Mouse (Mus musculus): Measurements from ENCODE around the gene Cep295.
"Not testable (repeated sequence)": the region's sequence is repeated elsewhere in the genome, so short reads cannot be mapped to it uniquely, and the experiment has no call there.

The Cep295 gene

GRCm38 (mm10) chr9:15310179-15310578 is 47.4 kb downstream of the Cep295 start:
- in situ Hi-C loops (cut with MboI; ENCODE audit: low pct_unique_long_range_greater_than_20kb in 1 of 2, low sequenced_read_pairs in 2 of 2, unreplicated experiment in 1 of 2), result no loop called here

GRCm38 (mm10) chr9:15309425-15309824 is 48.2 kb downstream of the Cep295 start:
- in situ Hi-C loops (cut with MboI; ENCODE audit: low pct_unique_long_range_greater_than_20kb in 1 of 2, low sequenced_read_pairs in 2 of 2, unreplicated experiment in 1 of 2), result no loop called here

DNA sequence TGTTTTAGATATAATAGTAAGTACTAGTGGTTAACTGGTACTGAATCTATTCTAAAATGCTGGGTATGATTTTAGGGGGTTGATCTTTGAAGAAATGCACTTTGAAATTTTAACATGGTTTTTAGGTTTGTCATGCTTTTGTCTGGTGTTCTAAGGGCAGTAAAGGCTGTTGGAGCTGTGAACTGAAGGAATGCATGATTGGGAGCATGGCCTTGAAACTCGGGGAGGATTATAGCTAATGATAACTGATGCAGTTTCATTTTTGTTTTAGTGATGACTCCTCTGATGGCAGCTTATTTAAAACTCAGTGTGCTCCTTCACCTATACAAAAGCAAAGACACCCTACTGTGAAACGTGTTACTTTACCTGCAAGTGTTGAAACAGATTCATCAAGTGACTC is 49.3 kb downstream of the Cep295 start:
- in situ Hi-C loops (cut with MboI; ENCODE audit: low pct_unique_long_range_greater_than_20kb in 1 of 2, low sequenced_read_pairs in 2 of 2, unreplicated experiment in 1 of 2), result no loop called here

DNA sequence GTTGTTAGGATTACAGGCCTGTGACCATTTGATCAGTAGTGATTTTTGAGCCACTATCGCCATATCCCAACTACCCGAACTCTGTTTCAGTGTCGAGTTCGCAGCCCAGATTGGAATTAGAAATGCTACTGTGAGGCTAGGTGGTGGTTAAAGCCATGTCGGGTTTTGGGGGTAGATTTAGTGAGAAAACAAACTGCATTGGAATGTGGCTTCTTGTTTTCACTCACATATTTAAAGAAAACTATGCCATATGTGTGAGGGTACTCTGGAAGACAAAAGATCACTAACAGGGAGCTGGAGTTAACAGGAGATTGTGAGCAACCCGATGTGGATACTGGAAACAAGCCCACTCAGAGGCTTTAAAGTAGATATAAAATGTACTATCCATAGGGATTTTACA is 50.3 kb downstream of the Cep295 start:
- in situ Hi-C loops (cut with MboI; ENCODE audit: low pct_unique_long_range_greater_than_20kb in 1 of 2, low sequenced_read_pairs in 2 of 2, unreplicated experiment in 1 of 2), result no loop called here

DNA sequence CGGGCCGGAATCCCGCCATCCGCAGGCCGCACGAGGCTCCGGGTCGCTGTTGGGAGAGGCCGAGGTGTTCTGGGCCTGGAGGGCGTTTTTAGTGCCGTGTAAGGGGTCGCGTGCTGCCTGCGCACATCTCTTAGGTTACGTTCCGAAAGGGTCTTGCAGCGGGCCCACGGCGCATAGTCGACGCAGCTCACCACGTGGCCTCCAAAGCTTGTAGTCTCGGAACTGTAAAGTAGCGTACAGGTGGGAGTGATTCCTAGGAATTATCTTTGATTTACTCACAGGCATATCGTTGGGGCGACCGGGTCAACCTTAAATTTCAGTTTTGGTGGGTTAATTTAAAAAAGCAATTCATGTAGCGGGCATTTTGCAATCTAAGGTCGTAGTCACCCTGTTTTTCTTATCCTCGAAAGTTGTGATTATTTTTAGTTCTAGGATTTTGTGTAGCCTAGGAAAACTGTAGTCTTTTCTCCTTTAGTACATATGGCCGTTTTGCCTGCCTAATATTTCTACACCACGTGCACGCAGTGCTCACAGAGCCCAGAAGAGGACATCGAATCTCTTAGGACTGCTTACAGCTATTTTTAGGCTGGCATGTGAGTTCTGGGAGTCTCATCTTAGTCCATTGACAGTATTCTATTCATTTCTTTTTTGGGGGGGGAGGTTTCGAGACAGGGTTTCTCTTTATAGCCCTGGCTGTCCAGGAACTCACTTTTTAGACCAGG is 51.0 kb downstream of the Cep295 start, which contains the start of gene 4931406C07Rik:
4931406C07Rik (minus strand) TSS at position 51 of the 722 bp plus-strand sequence.
- in situ Hi-C loops (cut with MboI; ENCODE audit: low pct_unique_long_range_greater_than_20kb in 1 of 2, low sequenced_read_pairs in 2 of 2, unreplicated experiment in 1 of 2), result no loop called here

DNA sequence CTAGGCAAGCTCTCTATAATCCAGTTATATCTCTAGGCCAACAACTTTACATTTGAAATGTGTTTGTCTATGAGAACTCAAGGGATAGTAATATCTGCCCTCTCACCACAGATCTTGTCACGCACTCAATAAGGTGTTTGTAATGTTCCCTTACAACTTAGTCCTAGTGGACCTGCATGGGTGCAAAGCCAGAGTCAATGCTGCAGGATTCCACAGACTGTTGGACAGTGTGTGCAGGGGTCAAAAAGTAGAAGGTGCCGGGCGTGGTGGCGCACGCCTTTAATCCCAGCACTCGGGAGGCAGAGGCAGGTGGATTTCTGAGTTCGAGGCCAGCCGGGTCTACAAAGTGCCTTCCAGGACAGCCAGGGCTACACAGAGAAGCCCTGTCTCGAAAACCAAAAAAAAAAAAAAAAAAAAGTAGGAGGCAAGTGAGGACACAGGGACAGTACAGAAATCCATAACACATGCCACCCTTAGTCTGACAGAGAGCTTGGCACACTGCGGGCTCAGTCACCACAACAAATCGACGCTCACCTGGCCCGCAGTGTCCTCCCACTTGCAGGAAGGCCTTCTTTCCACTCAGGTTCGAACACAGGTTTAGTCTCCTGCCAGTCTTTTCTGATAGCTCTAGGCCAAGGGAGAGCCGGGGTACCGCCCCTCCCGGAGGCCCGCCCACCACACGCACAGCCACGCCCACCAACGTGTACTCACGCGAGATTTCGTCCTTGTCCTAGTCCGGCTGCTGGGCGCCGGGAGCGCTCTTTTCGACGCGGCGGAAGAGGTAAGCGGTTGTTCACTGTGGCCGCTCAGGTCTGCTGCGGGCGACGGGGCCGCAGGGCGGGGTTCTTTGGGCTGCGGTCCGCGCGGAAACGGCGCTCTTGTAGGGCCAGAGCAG is 51.8 kb downstream of the Cep295 start, which contains the start of gene Taf1d:
Taf1d (plus strand) TSS at position 712 of the 895 bp plus-strand sequence.
- in situ Hi-C loops (cut with MboI; ENCODE audit: low pct_unique_long_range_greater_than_20kb in 1 of 2, low sequenced_read_pairs in 2 of 2, unreplicated experiment in 1 of 2), result no loop called here

DNA sequence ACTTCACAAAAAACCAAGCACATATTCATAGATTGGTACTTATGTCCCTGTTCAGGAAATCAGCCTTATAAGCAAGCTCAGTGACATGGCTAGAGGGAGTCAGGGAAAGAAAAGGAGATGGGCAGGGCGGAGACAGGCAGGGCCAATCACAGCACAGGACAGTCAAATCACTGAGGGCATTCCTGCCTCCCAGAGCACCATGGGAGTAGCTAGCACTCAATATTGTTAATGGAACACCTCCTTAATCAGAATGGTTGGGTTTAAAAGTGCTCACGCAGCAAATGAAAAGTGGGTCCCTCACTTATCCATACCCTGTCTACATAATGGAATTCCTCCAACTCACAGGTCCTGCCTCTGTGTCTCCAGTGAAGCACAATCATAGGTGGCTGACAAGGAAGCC is 54.7 kb downstream of the Cep295 start:
- in situ Hi-C loops (cut with MboI; ENCODE audit: low pct_unique_long_range_greater_than_20kb in 1 of 2, low sequenced_read_pairs in 2 of 2, unreplicated experiment in 1 of 2), result no loop called here

GRCm38 (mm10) chr9:15302006-15302405 is 55.6 kb downstream of the Cep295 start:
- in situ Hi-C loops (cut with MboI; ENCODE audit: low pct_unique_long_range_greater_than_20kb in 1 of 2, low sequenced_read_pairs in 2 of 2, unreplicated experiment in 1 of 2), result not testable (repeated sequence)

DNA sequence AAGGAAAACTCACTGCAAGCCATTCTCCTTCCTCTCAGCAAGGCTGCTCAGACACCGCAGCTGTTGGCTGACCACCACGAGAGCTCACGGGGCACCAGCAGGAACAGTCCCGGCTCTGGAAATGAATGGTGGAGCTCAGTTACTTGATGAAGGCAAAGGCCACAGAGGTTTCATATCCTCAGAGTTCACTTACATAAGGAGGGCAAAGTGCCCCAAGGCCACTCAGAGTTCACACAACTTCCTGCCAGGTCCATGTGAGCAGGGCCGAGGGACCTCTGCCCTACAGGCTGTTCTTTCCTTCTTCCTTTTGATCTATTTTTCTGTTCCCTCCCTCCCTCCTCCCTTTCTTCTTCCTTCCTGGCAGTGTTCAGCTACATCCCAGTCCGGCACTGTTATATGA is 56.2 kb downstream of the Cep295 start:
- in situ Hi-C loops (cut with MboI; ENCODE audit: low pct_unique_long_range_greater_than_20kb in 1 of 2, low sequenced_read_pairs in 2 of 2, unreplicated experiment in 1 of 2), result no loop called here

- in situ Hi-C loops (cut with MboI; ENCODE audit: low pct_unique_long_range_greater_than_20kb in 1 of 2, low sequenced_read_pairs in 2 of 2, unreplicated experiment in 1 of 2), result no loop called here
These were observed 57.5 kb downstream of the Cep295 start for GRCm38 (mm10) chr9:15300056-15300455.

GRCm38 (mm10) chr9:15298451-15298850 is 59.1 kb downstream of the Cep295 start:
- in situ Hi-C loops (cut with MboI; ENCODE audit: low pct_unique_long_range_greater_than_20kb in 1 of 2, low sequenced_read_pairs in 2 of 2, unreplicated experiment in 1 of 2), result no loop called here

- in situ Hi-C loops (cut with MboI; ENCODE audit: low pct_unique_long_range_greater_than_20kb in 1 of 2, low sequenced_read_pairs in 2 of 2, unreplicated experiment in 1 of 2), result no loop called here
These were observed 60.5 kb downstream of the Cep295 start for GRCm38 (mm10) chr9:15297112-15297511.

GRCm38 (mm10) chr9:15289251-15289650 is 68.3 kb downstream of the Cep295 start:
- in situ Hi-C loops (cut with MboI; ENCODE audit: low pct_unique_long_range_greater_than_20kb in 1 of 2, low sequenced_read_pairs in 2 of 2, unreplicated experiment in 1 of 2), result no loop called here

GRCm38 (mm10) chr9:15288402-15288801 is 69.2 kb downstream of the Cep295 start:
- in situ Hi-C loops (cut with MboI; ENCODE audit: low pct_unique_long_range_greater_than_20kb in 1 of 2, low sequenced_read_pairs in 2 of 2, unreplicated experiment in 1 of 2), result no loop called here

DNA sequence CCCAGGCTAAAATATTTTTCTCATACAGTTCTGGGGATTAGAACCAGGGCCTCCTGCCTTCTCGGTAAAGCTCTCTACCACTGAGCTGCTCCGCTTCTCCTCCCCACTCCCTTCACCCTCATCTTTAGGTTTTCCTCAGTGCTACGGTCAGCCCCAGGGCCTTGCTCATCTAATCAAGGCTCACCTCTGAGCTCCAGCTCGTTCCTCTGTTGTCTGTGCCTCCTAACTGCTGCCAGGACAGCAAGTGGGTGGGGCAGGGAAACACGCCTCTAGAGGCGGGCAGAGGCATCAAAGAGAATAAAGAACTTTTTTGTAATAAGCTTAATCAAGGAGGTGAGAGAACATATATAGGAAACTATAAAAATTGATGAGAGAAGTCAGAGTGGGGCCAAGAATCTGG is 69.7 kb downstream of the Cep295 start:
- in situ Hi-C loops (cut with MboI; ENCODE audit: low pct_unique_long_range_greater_than_20kb in 1 of 2, low sequenced_read_pairs in 2 of 2, unreplicated experiment in 1 of 2), result no loop called here

DNA sequence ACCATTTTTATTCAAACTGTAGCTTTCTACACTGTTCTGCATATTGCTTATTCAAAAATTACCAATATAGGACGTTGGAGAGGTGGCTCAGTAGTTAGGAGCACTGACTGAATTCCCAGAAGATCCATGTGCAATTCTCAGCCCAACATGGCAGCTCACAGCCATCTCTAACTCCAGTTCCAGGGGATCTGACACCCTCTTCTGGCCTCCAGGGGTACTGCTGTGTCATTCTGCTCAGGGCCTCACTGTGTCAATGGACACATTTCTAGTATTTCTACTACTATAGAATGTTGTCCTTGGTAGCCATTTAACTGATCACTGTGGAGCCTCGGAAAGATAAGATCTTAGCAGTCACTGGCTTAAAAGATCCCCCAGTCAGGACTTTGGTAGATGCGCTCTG is 72.1 kb downstream of the Cep295 start:
- in situ Hi-C loops (cut with MboI; ENCODE audit: low pct_unique_long_range_greater_than_20kb in 1 of 2, low sequenced_read_pairs in 2 of 2, unreplicated experiment in 1 of 2), result no loop called here

DNA sequence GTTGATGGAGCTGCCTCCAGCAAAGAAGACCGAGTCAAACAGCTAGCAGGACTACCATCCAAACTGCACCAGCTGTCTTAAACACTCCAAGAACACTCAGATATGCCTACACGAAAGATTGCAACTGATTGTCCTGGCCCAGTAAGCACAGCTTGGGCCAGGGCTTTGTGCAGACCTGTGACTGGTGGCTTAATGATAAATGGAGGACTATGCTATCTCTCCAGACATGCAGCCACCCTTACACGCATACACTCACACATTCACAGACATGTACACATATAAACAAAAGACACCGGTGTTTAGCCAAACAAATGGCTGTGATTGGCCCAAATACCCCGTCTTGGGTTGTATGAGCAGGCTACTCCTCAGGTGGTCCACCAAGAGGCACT is 77.1 kb downstream of the Cep295 start:
- in situ Hi-C loops (cut with MboI; ENCODE audit: low pct_unique_long_range_greater_than_20kb in 1 of 2, low sequenced_read_pairs in 2 of 2, unreplicated experiment in 1 of 2), result no loop called here

GRCm38 (mm10) chr9:15279649-15280490 is 77.7 kb downstream of the Cep295 start, which contains the start of gene Med17:
Med17 (minus strand) TSS chr9:15279931.
- in situ Hi-C loops (cut with MboI; ENCODE audit: low pct_unique_long_range_greater_than_20kb in 1 of 2, low sequenced_read_pairs in 2 of 2, unreplicated experiment in 1 of 2), result no loop called here
